Mouse (Mus musculus): Measurements from ENCODE around the gene Rora. TPM values are rescaled to one million over a fixed set of nuclear protein-coding genes. Genes with fewer than 3 reads are reported as not detected.

Gene Rora
- total and polyA plus RNA-seq, 2 experiments, result 11.3 to 30.8 TPM

DNA sequence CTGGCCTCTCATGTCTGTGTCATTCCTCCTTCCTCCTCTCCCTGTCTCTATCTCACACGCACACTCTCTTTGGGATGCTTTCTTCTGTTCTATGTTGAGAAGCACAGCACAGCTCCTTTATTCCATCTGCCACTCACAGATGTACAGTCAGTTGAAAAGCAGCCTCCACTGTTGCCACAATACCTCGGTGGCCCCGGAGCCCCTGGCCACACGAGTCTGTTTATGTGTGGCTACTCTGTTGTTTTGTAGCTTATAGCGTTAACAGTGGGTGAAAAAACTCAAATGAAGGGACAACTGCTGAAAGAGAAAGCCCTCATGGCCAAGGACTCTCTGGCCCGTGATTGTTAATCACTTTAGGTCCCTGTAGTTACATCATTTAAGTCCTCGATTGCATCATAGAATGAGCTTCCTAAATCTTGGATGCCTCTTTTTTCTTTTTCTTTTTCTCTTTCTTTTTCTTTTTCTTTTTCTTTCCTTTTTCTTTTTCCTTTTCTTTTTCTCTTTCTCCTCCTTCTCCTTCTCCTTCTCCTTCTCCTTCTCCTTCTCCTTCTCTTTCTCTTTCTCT is 336.4 kb downstream of the Rora start:
- no peak overlapping the region for H3K4me3 ChIP-seq (ENCODE audit: insufficient read depth, low read depth, low read length)
- H3K27ac ChIP-seq (replicated peaks; ENCODE audit: insufficient read depth, low read depth, low read length), result no peak overlapping the region
- no peak overlapping the region for H3K9ac ChIP-seq (ENCODE audit: low read depth, low read length)
- H3K27me3 ChIP-seq (ENCODE audit: control insufficient read depth, insufficient read depth, low read length), result no peaks in the 10 kb centered on the region
- no peaks in the 10 kb centered on the region for H3K4me1 ChIP-seq (ENCODE audit: control insufficient read depth, insufficient read depth, low read length)
- no peaks in the 10 kb centered on the region for H3K79me2 ChIP-seq (ENCODE audit: control insufficient read depth, insufficient read depth, low read length)
- TF ChIP-seq POLR2A (IDR thresholded peaks at IDR 0.05; ENCODE audit: extremely low read depth, insufficient read depth, low read length) (no peak), CTCF (IDR thresholded peaks at IDR 0.05; ENCODE audit: low read depth, low read length) (no peak)
- no peak for DNase-seq (ENCODE audit: extremely low read depth, low read depth, low spot score)
- no peaks in the 10 kb centered on the region for H3K36me3 ChIP-seq (ENCODE audit: control insufficient read depth, insufficient read depth, low read length)
- 72% methylated on average over 7 of the region's 7 CpGs for WGBS

DNA sequence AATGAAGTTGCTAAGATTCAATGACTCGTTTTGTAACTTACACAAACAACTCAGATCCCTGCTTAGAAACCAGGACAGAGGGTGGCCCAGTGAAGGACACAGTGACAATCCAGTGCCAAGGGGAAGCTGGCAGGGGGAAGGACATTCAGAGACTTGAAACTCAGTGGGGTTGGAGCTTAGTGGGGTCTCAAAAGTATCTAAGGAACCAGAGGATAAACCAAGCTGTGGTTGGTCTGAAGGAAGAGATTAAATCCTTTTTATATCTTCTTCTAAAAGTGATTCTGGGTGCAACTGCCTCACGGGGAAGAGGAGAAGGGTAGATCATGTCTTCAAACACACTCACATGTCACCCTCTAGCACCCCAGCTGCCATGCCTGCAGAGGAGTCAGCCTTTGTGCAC is 340.3 kb downstream of the Rora start:
- H3K4me3 ChIP-seq (ENCODE audit: insufficient read depth, low read depth, low read length), result no peak overlapping the region
- H3K9ac ChIP-seq (ENCODE audit: low read depth, low read length), result no peak overlapping the region
- no peak overlapping the region for H3K27ac ChIP-seq (replicated peaks; ENCODE audit: insufficient read depth, low read depth, low read length)
- DNase-seq (ENCODE audit: extremely low read depth, low read depth, low spot score), result no peak
- H3K27me3 ChIP-seq (ENCODE audit: control insufficient read depth, insufficient read depth, low read length), result no peaks in the 10 kb centered on the region
- 62% methylated on average over 2 of the region's 2 CpGs for WGBS
- no peak for TF ChIP-seq POLR2A (IDR thresholded peaks at IDR 0.05; ENCODE audit: extremely low read depth, insufficient read depth, low read length)
- no peak for TF ChIP-seq CTCF (IDR thresholded peaks at IDR 0.05; ENCODE audit: low read depth, low read length)
- H3K36me3 ChIP-seq (ENCODE audit: control insufficient read depth, insufficient read depth, low read length), result no peaks in the 10 kb centered on the region
- H3K79me2 ChIP-seq (ENCODE audit: control insufficient read depth, insufficient read depth, low read length), result no peaks in the 10 kb centered on the region
- no peaks in the 10 kb centered on the region for H3K4me1 ChIP-seq (ENCODE audit: control insufficient read depth, insufficient read depth, low read length)

DNA sequence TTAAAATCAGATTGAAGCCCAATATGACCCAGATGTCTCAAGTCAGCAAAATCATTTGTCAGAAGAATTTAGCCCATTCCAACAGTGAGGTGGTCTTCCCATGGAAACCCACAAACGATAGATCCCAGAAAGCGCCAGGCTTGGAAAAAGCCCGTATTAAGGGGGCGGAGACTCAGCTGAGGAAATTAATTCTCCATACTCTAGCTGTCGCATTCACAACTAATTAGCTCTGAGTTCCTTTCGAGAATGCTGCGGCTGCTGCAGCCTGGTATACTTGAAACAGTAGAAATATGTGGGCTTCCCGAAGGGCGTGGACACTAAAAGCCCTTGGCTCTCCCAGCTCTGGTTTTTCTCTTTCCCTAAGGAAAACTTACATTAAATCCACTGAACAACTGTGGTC is 345.4 kb downstream of the Rora start:
- Histone ChIP-seq H3K4me3 (ENCODE audit: insufficient read depth, low read depth, low read length) (no peak overlapping the region), H3K27me3 (ENCODE audit: control insufficient read depth, insufficient read depth, low read length) (no peaks in the 10 kb centered on the region), H3K4me1 (ENCODE audit: control insufficient read depth, insufficient read depth, low read length) (no peaks in the 10 kb centered on the region), H3K27ac (replicated peaks; ENCODE audit: insufficient read depth, low read depth, low read length) (no peak overlapping the region), H3K36me3 (ENCODE audit: control insufficient read depth, insufficient read depth, low read length) (no peaks in the 10 kb centered on the region), H3K79me2 (ENCODE audit: control insufficient read depth, insufficient read depth, low read length) (no peaks in the 10 kb centered on the region), H3K9ac (ENCODE audit: low read depth, low read length) (no peak overlapping the region)
- WGBS, result 96% methylated on average over 9 of the region's 9 CpGs
- DNase-seq (ENCODE audit: extremely low read depth, low read depth, low spot score), result no peak
- no peak for TF ChIP-seq CTCF (IDR thresholded peaks at IDR 0.05; ENCODE audit: low read depth, low read length)
- no peak for TF ChIP-seq POLR2A (IDR thresholded peaks at IDR 0.05; ENCODE audit: extremely low read depth, insufficient read depth, low read length)

DNA sequence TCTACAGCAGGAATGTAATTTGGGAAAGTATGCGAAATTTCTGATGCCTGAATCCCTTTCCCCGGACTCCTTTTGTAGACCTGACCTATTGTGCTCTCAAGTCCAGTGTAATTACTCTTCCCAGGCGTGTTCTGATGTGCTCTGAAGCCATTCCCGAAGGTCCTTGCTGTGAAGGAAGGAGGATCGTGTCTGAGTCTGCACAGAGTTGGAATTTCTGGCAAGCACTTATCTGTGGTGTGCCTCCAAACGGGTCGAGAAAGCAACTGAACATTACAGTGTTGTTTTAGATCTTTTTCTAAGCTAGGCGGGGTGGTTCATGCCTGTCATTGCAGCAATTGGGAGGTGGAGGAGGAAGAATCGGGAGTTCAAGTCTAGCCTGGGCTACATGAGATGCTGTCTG is 350.9 kb downstream of the Rora start:
- Histone ChIP-seq H3K36me3 (ENCODE audit: control insufficient read depth, insufficient read depth, low read length) (no peaks in the 10 kb centered on the region), H3K27ac (replicated peaks; ENCODE audit: insufficient read depth, low read depth, low read length) (no peak overlapping the region), H3K27me3 (ENCODE audit: control insufficient read depth, insufficient read depth, low read length) (no peaks in the 10 kb centered on the region), H3K4me1 (ENCODE audit: control insufficient read depth, insufficient read depth, low read length) (no peaks in the 10 kb centered on the region), H3K9ac (ENCODE audit: low read depth, low read length) (no peak overlapping the region), H3K4me3 (ENCODE audit: insufficient read depth, low read depth, low read length) (no peak overlapping the region), H3K79me2 (ENCODE audit: control insufficient read depth, insufficient read depth, low read length) (no peaks in the 10 kb centered on the region)
- no peak for TF ChIP-seq POLR2A (IDR thresholded peaks at IDR 0.05; ENCODE audit: extremely low read depth, insufficient read depth, low read length)
- no peak for TF ChIP-seq CTCF (IDR thresholded peaks at IDR 0.05; ENCODE audit: low read depth, low read length)
- WGBS, result 78% methylated on average over 9 of the region's 9 CpGs
- no peak for DNase-seq (ENCODE audit: extremely low read depth, low read depth, low spot score)

DNA sequence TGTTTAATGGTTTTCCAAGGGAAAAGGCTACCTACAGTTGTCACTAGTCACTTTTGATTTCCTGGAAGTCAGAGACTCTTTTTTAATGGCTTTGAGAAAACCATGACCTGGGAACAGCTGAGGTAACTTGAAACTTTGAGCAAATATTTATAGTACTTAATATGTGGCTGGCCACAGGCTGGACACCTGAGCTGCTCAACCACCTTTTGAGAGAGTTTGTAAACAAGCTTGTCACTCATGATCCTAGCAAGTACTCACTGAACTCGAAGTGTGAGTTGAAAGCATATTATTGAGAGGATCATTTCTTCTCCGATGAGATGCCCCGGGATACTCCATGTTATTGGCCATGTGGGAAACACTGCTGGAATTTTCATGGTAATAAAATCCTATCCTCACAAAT is 353.1 kb downstream of the Rora start:
- no peaks in the 10 kb centered on the region for H3K79me2 ChIP-seq (ENCODE audit: control insufficient read depth, insufficient read depth, low read length)
- no peaks in the 10 kb centered on the region for H3K27me3 ChIP-seq (ENCODE audit: control insufficient read depth, insufficient read depth, low read length)
- no peak overlapping the region for H3K27ac ChIP-seq (replicated peaks; ENCODE audit: insufficient read depth, low read depth, low read length)
- no peak for TF ChIP-seq CTCF (IDR thresholded peaks at IDR 0.05; ENCODE audit: low read depth, low read length)
- TF ChIP-seq POLR2A (IDR thresholded peaks at IDR 0.05; ENCODE audit: extremely low read depth, insufficient read depth, low read length), result no peak
- no peaks in the 10 kb centered on the region for H3K36me3 ChIP-seq (ENCODE audit: control insufficient read depth, insufficient read depth, low read length)
- H3K4me3 ChIP-seq (ENCODE audit: insufficient read depth, low read depth, low read length), result no peak overlapping the region
- 40% methylated on average over 3 of the region's 3 CpGs for WGBS
- H3K9ac ChIP-seq (ENCODE audit: low read depth, low read length), result no peak overlapping the region
- H3K4me1 ChIP-seq (ENCODE audit: control insufficient read depth, insufficient read depth, low read length), result no peaks in the 10 kb centered on the region
- DNase-seq (ENCODE audit: extremely low read depth, low read depth, low spot score), result peak; percentile 47

DNA sequence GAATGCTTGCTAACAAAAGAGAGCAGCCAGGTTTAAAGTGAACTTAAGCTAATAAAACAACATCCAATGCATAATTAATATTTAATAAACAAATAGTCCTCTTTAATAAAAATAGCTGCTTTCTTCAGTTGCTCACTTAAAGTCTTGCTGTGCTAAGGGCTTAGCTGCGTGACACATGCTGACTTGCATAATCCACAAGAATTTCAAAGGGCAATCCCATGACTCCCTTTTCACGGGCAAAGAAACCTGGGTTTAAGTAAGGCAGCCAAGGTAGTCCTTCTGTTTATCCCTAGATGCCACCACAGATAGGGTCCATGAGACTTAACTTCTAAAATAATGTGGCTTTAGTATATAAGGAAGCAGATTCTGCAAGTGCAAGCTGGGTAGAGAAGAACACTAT is 355.1 kb downstream of the Rora start:
- Histone ChIP-seq H3K36me3 (ENCODE audit: control insufficient read depth, insufficient read depth, low read length) (no peaks in the 10 kb centered on the region), H3K79me2 (ENCODE audit: control insufficient read depth, insufficient read depth, low read length) (no peaks in the 10 kb centered on the region), H3K27me3 (ENCODE audit: control insufficient read depth, insufficient read depth, low read length) (no peaks in the 10 kb centered on the region), H3K9ac (ENCODE audit: low read depth, low read length) (no peak overlapping the region), H3K27ac (replicated peaks; ENCODE audit: insufficient read depth, low read depth, low read length) (no peak overlapping the region), H3K4me3 (ENCODE audit: insufficient read depth, low read depth, low read length) (no peak overlapping the region), H3K4me1 (ENCODE audit: control insufficient read depth, insufficient read depth, low read length) (no peaks in the 10 kb centered on the region)
- 76% methylated on average over 2 of the region's 2 CpGs for WGBS
- TF ChIP-seq CTCF (IDR thresholded peaks at IDR 0.05; ENCODE audit: low read depth, low read length), result no peak
- no peak for TF ChIP-seq POLR2A (IDR thresholded peaks at IDR 0.05; ENCODE audit: extremely low read depth, insufficient read depth, low read length)
- DNase-seq (ENCODE audit: extremely low read depth, low read depth, low spot score), result no peak
